Mouse (Mus musculus) small intestine, adult 2 months (tissue): ENCODE measurements at regions not wholly inside any gene's neighbourhood (a gene's known extent, or its start where the extent isn't known, plus 50 kb on each side); places are given as distances from the start of the nearest gene placed in this dataset.

Experiments used
- CTCF ChIP-seq: fragments of 200-500 bp; IDR thresholded peaks from 2 replicates; pipeline ENCODE4 v1.5.1; 2012; ENCODE audit warnings: low read depth, mild to moderate bottlenecking, control low read depth, inconsistent platforms, low read length, moderate library complexity, mixed read lengths; ENCODE audit not compliant: insufficient replicate concordance, insufficient read length; ENCODE audit errors: extremely low read depth
- POLR2A ChIP-seq: fragments of 200-500 bp; IDR thresholded peaks from 2 replicates; pipeline ENCODE4 v1.6.1; 2012; ENCODE audit warnings: low read depth, mild to moderate bottlenecking, control low read depth, inconsistent platforms, low read length, moderate library complexity

DNA sequence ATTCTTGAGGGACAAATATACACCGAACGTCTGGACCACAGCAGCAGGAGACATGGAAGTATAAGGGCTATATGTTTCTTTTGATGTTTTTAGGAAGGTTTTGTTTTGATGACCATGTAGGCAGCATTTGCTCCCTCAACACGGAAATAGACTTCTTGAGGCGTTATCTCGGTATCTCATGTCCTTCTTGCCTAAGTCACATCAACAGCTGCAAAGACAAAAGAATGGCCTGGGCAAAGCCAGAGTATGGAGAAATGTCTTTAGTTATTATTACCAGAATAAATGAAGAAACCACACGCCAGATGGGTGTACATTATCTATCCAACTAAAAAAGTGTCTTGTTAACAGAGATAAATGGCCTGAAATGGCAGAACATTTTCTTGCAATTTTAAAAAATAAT, 183.2 kb downstream of the Ppargc1a start:
- no peak for TF ChIP-seq CTCF
- no peak for TF ChIP-seq POLR2A
